Mouse (Mus musculus) neural tube, embryonic 15.5 days (tissue): Measurements from ENCODE around the gene Col24a1. TPM values are rescaled to one million over a fixed set of nuclear protein-coding genes. Genes with fewer than 3 reads are reported as not detected.

ENCODE experiments used
- ATAC-seq: fragments of 200-750 bp; cut with Nextera tagmentation; 2 replicates; pipeline ENCODE4 v1.8.0; 2017; ENCODE audit warnings: mild to moderate bottlenecking, moderate TSS enrichment, moderate library complexity; ENCODE audit not compliant: low FRiP score
- H3K27ac ChIP-seq: fragments of 300-500 bp; sonication (generic); replicated peaks from 2 replicates; pipeline ENCODE4 v1.5.1; 2015; ENCODE audit warnings: mild to moderate bottlenecking, inconsistent platforms
- H3K27me3 ChIP-seq: fragments of 300-500 bp; sonication (generic); replicated peaks from 2 replicates; pipeline ENCODE4 v1.6.1; 2015; ENCODE audit warnings: inconsistent platforms
- H3K36me3 ChIP-seq: fragments of 300-500 bp; sonication (generic); 2 replicates; pipeline ENCODE4 v1.6.1; 2015; ENCODE audit warnings: inconsistent platforms
- H3K4me1 ChIP-seq: fragments of 300-500 bp; sonication (generic); 2 replicates; pipeline ENCODE4 v1.6.1; 2015; ENCODE audit warnings: inconsistent platforms
- H3K4me2 ChIP-seq: fragments of 300-500 bp; sonication (generic); 2 replicates; pipeline ENCODE4 v1.6.1; 2015; ENCODE audit warnings: inconsistent platforms, mild to moderate bottlenecking, moderate library complexity
- H3K4me3 ChIP-seq: fragments of 300-500 bp; sonication (generic); replicated peaks from 2 replicates; pipeline ENCODE4 v1.5.1; 2015; ENCODE audit warnings: mild to moderate bottlenecking, inconsistent platforms
- H3K9ac ChIP-seq: fragments of 300-500 bp; sonication (generic); replicated peaks from 2 replicates; pipeline ENCODE4 v1.6.1; 2015; ENCODE audit warnings: mild to moderate bottlenecking, inconsistent platforms
- H3K9me3 ChIP-seq: fragments of 300-500 bp; sonication (generic); replicated peaks from 2 replicates; pipeline ENCODE4 v1.6.1; 2016; ENCODE audit warnings: inconsistent platforms
- WGBS: fragments of 180-500 bp; shearing (Covaris S2); methylation state at CpG from one replicate; pipeline ENCODE4 v1.1.7; 2015; ENCODE audit warnings: mixed read lengths; 5-methylcytosine and 5-hydroxymethylcytosine counted together
- polyA plus RNA-seq: library from polyadenylated mRNA; unstranded; fragments of >200 nt; fragmentation: Nextera tagmentation; extraction: Ambion mirVana; gene quantifications from 2 replicates; pipeline ENCODE4 v1.2.1, GENCODE M21; 2015

Gene Col24a1
- polyA plus RNA-seq, 1 experiment from 2014 or later = 1.5 TPM

- no peaks in the 10 kb centered on the region for H3K36me3 ChIP-seq
- 64% methylated on average over 7 of the region's 7 CpGs for WGBS
- no peak overlapping the region for H3K4me2 ChIP-seq
- H3K27me3 ChIP-seq = no peaks in the 10 kb centered on the region
- no peaks in the 10 kb centered on the region for H3K4me1 ChIP-seq
- no peaks in the 10 kb centered on the region for H3K9me3 ChIP-seq
- H3K4me3 ChIP-seq = no peak overlapping the region
- H3K27ac ChIP-seq = no peak overlapping the region
- ATAC-seq = no peak
- no peak overlapping the region for H3K9ac ChIP-seq
Observed at GRCm38 (mm10) chr3:145474163-145474562, 181.9 kb downstream of the Col24a1 start.

GRCm38 (mm10) chr3:145476634-145477033 is 184.4 kb downstream of the Col24a1 start:
- Histone ChIP-seq H3K27me3 (no peaks in the 10 kb centered on the region), H3K4me2 (no peak overlapping the region), H3K4me3 (no peak overlapping the region), H3K27ac (no peak overlapping the region), H3K9me3 (no peaks in the 10 kb centered on the region), H3K36me3 (no peaks in the 10 kb centered on the region), H3K4me1 (no peaks in the 10 kb centered on the region), H3K9ac (no peak overlapping the region)
- ATAC-seq = no peak
- WGBS = 94% methylated on average over 3 of the region's 3 CpGs

- Histone ChIP-seq H3K36me3 (no peaks in the 10 kb centered on the region), H3K27me3 (no peaks in the 10 kb centered on the region), H3K9ac (no peak overlapping the region), H3K4me2 (no peak overlapping the region), H3K9me3 (no peaks in the 10 kb centered on the region), H3K4me3 (no peak overlapping the region), H3K27ac (no peak overlapping the region), H3K4me1 (no peaks in the 10 kb centered on the region)
- WGBS = 82% methylated on average over 11 of the region's 11 CpGs
- ATAC-seq = no peak
Observed at GRCm38 (mm10) chr3:145477074-145477473, 184.8 kb downstream of the Col24a1 start.

GRCm38 (mm10) chr3:145478446-145478845 is 186.2 kb downstream of the Col24a1 start:
- no peaks in the 10 kb centered on the region for H3K36me3 ChIP-seq
- WGBS = 55% methylated on average over 5 of the region's 5 CpGs
- no peaks in the 10 kb centered on the region for H3K9me3 ChIP-seq
- H3K4me2 ChIP-seq = no peak overlapping the region
- H3K27me3 ChIP-seq = no peaks in the 10 kb centered on the region
- H3K27ac ChIP-seq = no peak overlapping the region
- H3K4me1 ChIP-seq = no peaks in the 10 kb centered on the region
- H3K4me3 ChIP-seq = no peak overlapping the region
- H3K9ac ChIP-seq = no peak overlapping the region
- no peak for ATAC-seq

- Histone ChIP-seq H3K36me3 (no peaks in the 10 kb centered on the region), H3K9me3 (no peaks in the 10 kb centered on the region), H3K4me2 (no peak overlapping the region), H3K4me1 (no peaks in the 10 kb centered on the region), H3K4me3 (no peak overlapping the region), H3K27ac (no peak overlapping the region), H3K9ac (no peak overlapping the region), H3K27me3 (no peaks in the 10 kb centered on the region)
- no peak for ATAC-seq
- WGBS = 87% methylated on average over 1 of the region's 1 CpGs
Observed at GRCm38 (mm10) chr3:145490279-145490678, 198.0 kb downstream of the Col24a1 start.

GRCm38 (mm10) chr3:145491326-145491725 is 199.1 kb downstream of the Col24a1 start:
- no peaks in the 10 kb centered on the region for H3K9me3 ChIP-seq
- H3K27me3 ChIP-seq = no peaks in the 10 kb centered on the region
- no peak for ATAC-seq
- no peak overlapping the region for H3K4me2 ChIP-seq
- no peaks in the 10 kb centered on the region for H3K4me1 ChIP-seq
- no peaks in the 10 kb centered on the region for H3K36me3 ChIP-seq
- WGBS = 71% methylated on average over 3 of the region's 3 CpGs
- no peak overlapping the region for H3K9ac ChIP-seq
- H3K4me3 ChIP-seq = no peak overlapping the region
- no peak overlapping the region for H3K27ac ChIP-seq

GRCm38 (mm10) chr3:145498127-145498526 is 205.9 kb downstream of the Col24a1 start:
- Histone ChIP-seq H3K4me2 (no peak overlapping the region), H3K9me3 (no peaks in the 10 kb centered on the region), H3K4me3 (no peak overlapping the region), H3K27ac (no peak overlapping the region), H3K9ac (no peak overlapping the region), H3K27me3 (no peaks in the 10 kb centered on the region), H3K4me1 (no peaks in the 10 kb centered on the region), H3K36me3 (no peaks in the 10 kb centered on the region)
- WGBS = 84% methylated on average over 3 of the region's 3 CpGs
- ATAC-seq = no peak

- WGBS = 91% methylated on average over 6 of the region's 6 CpGs
- no peak for ATAC-seq
- no peak overlapping the region for H3K27ac ChIP-seq
- H3K4me3 ChIP-seq = no peak overlapping the region
- no peaks in the 10 kb centered on the region for H3K36me3 ChIP-seq
- H3K9ac ChIP-seq = no peak overlapping the region
- H3K4me1 ChIP-seq = no peaks in the 10 kb centered on the region
- H3K9me3 ChIP-seq = no peaks in the 10 kb centered on the region
- no peak overlapping the region for H3K4me2 ChIP-seq
- no peaks in the 10 kb centered on the region for H3K27me3 ChIP-seq
Observed at GRCm38 (mm10) chr3:145498893-145499292, 206.6 kb downstream of the Col24a1 start.

- no peak overlapping the region for H3K4me2 ChIP-seq
- no peak for ATAC-seq
- no peak overlapping the region for H3K9ac ChIP-seq
- H3K9me3 ChIP-seq = no peaks in the 10 kb centered on the region
- no peak overlapping the region for H3K27ac ChIP-seq
- WGBS = 70% methylated on average over 2 of the region's 2 CpGs
- no peak overlapping the region for H3K4me3 ChIP-seq
- no peaks in the 10 kb centered on the region for H3K4me1 ChIP-seq
- no peaks in the 10 kb centered on the region for H3K36me3 ChIP-seq
- no peaks in the 10 kb centered on the region for H3K27me3 ChIP-seq
Observed at GRCm38 (mm10) chr3:145504830-145505229, 212.6 kb downstream of the Col24a1 start.

GRCm38 (mm10) chr3:145508550-145508949 is 216.3 kb downstream of the Col24a1 start:
- H3K4me1 ChIP-seq = no peaks in the 10 kb centered on the region

GRCm38 (mm10) chr3:145514197-145514596 is 221.9 kb downstream of the Col24a1 start:
- H3K9me3 ChIP-seq = no peaks in the 10 kb centered on the region
- H3K27me3 ChIP-seq = no peaks in the 10 kb centered on the region
- H3K27ac ChIP-seq = no peak overlapping the region
- no peak overlapping the region for H3K4me2 ChIP-seq
- no peaks in the 10 kb centered on the region for H3K36me3 ChIP-seq
- H3K9ac ChIP-seq = no peak overlapping the region
- ATAC-seq = no peak
- WGBS = 86% methylated on average over 5 of the region's 5 CpGs
- no peaks in the 10 kb centered on the region for H3K4me1 ChIP-seq
- H3K4me3 ChIP-seq = no peak overlapping the region

More at GRCm38 (mm10) chr3:145508550-145508949, 216.3 kb downstream of the Col24a1 start:
- Histone ChIP-seq H3K9me3 (no peaks in the 10 kb centered on the region), H3K9ac (no peak overlapping the region), H3K4me2 (no peak overlapping the region), H3K4me3 (no peak overlapping the region), H3K27me3 (no peaks in the 10 kb centered on the region), H3K27ac (no peak overlapping the region), H3K36me3 (no peaks in the 10 kb centered on the region)
- WGBS = 81% methylated on average over 7 of the region's 7 CpGs
- no peak for ATAC-seq

- Histone ChIP-seq H3K4me3 (no peak overlapping the region), H3K4me1 (no peaks in the 10 kb centered on the region), H3K9ac (no peak overlapping the region), H3K9me3 (no peaks in the 10 kb centered on the region), H3K27me3 (no peaks in the 10 kb centered on the region), H3K27ac (no peak overlapping the region), H3K4me2 (no peak overlapping the region), H3K36me3 (no peaks in the 10 kb centered on the region)
- ATAC-seq = no peak
- 80% methylated on average over 7 of the region's 7 CpGs for WGBS
Observed at GRCm38 (mm10) chr3:145521528-145522080, 229.3 kb downstream of the Col24a1 start.

- Histone ChIP-seq H3K9me3 (no peaks in the 10 kb centered on the region), H3K4me2 (no peak overlapping the region), H3K9ac (no peak overlapping the region), H3K36me3 (no peaks in the 10 kb centered on the region), H3K27ac (no peak overlapping the region), H3K4me1 (no peaks in the 10 kb centered on the region), H3K4me3 (no peak overlapping the region), H3K27me3 (no peaks in the 10 kb centered on the region)
- ATAC-seq = no peak
- WGBS = 92% methylated on average over 2 of the region's 2 CpGs
Observed at GRCm38 (mm10) chr3:145522311-145522710, 230.0 kb downstream of the Col24a1 start.
